Mouse (Mus musculus): ENCODE measurements around the gene Coro1b.

DNA sequence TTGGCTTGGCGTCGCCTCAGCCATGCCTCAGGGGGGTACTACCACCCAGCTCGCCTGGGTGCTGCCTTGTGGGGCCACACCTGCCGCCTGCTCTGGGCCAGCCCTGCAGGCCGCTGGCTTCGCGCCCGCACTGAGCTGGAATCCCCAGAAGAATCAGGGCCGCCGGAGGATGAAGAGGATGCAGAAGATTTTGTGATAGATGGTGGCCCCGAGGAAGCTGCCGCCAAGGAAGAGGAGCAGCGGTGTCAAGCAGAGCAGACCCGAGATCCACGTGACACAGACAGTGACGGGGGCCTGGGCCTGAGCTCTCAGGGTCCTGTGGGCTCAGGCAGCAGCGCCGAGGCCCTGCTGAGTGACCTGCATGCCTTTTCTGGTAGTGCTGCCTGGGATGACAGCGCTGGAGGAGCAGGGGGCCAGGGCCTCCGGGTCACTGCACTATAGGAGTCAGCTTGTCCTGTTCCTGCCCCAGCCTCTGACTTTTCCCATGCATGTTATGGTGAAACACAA is 7.7 kb downstream of the Coro1b start:
- no peak for TF ChIP-seq CTCF (conservative IDR thresholded peaks at IDR 0.05; ENCODE audit: low read length)
- TF ChIP-seq NANOG (IDR thresholded peaks at IDR 0.05; ENCODE audit: borderline replicate concordance, low read length): no peak
- TF ChIP-seq POU5F1 (IDR thresholded peaks at IDR 0.05; ENCODE audit: borderline replicate concordance, low read length): no peak

Data from E14TG2a.4 (cell line).